Mouse (Mus musculus) liver, embryonic 14.5 days (tissue): ENCODE data around the gene Apba3. TPM values are rescaled to one million over a fixed set of nuclear protein-coding genes. Genes with fewer than 3 reads are reported as not detected.

Experiments
- ATAC-seq: fragments of 200-750 bp; cut with Nextera tagmentation; 2 replicates; pipeline ENCODE4 v1.8.0; 2017; ENCODE audit warnings: moderate number of reproducible peaks, mild to moderate bottlenecking, moderate library complexity; ENCODE audit not compliant: insufficient read depth
- DNase-seq, 3 experiments: peaks; one replicate each; pipeline ENCODE4 v3.0.0-alpha.2; 2012 to 2013; ENCODE audit warnings: low read depth in 3 of 3, low spot score in 3 of 3
- H3K27ac ChIP-seq: fragments of 300-500 bp; sonication (generic); 2 replicates; pipeline ENCODE4 v1.5.1; 2014; ENCODE audit warnings: moderate library complexity, mild to moderate bottlenecking, control low read depth, inconsistent platforms
- H3K27me3 ChIP-seq: fragments of 300-500 bp; sonication (generic); 2 replicates; pipeline ENCODE4 v1.6.1; 2014; ENCODE audit warnings: mild to moderate bottlenecking, low read length, moderate library complexity; ENCODE audit not compliant: control insufficient read depth, insufficient read depth
- H3K36me3 ChIP-seq: fragments of 300-500 bp; sonication (generic); replicated peaks from 2 replicates; pipeline ENCODE4 v1.6.1; 2014; ENCODE audit warnings: low read depth; ENCODE audit not compliant: control insufficient read depth, insufficient read depth
- H3K4me1 ChIP-seq, 2 experiments: fragments of 200-500 bp in 1 of 2; fragments of 300-500 bp in 1 of 2; sonication (generic) in 1 of 2; replicated peaks; 2 replicates each; pipeline ENCODE4 v1.6.1; 2012 to 2014; ENCODE audit warnings: antibody characterized with exemption in 1 of 2, inconsistent platforms in 1 of 2, low read length in 1 of 2; ENCODE audit not compliant: control insufficient read depth in 2 of 2, insufficient read depth in 2 of 2
- H3K4me2 ChIP-seq: fragments of 300-500 bp; sonication (generic); 2 replicates; pipeline ENCODE4 v1.6.1; 2014; ENCODE audit warnings: low read depth, mild to moderate bottlenecking, control low read depth, moderate library complexity
- H3K4me3 ChIP-seq, 2 experiments: fragments of 200-500 bp in 1 of 2; fragments of 300-500 bp in 1 of 2; sonication (generic) in 1 of 2; 2 replicates each; pipeline ENCODE4 v1.5.1; 2012 to 2014; ENCODE audit warnings: low read depth in 2 of 2, low read length in 2 of 2, mild to moderate bottlenecking in 2 of 2, control low read depth in 1 of 2, inconsistent platforms in 1 of 2, moderate library complexity in 1 of 2; ENCODE audit not compliant: insufficient read depth in 1 of 2
- H3K9ac ChIP-seq: fragments of 300-500 bp; sonication (generic); replicated peaks from 2 replicates; pipeline ENCODE4 v1.6.1; 2014; ENCODE audit warnings: mild to moderate bottlenecking, control low read depth, moderate library complexity
- H3K9me3 ChIP-seq: fragments of 300-500 bp; sonication (generic); 2 replicates; pipeline ENCODE4 v1.6.1; 2016; ENCODE audit warnings: low read length, mixed read lengths; ENCODE audit not compliant: control insufficient read depth
- CTCF ChIP-seq: IDR thresholded peaks from 2 replicates; pipeline ENCODE4 v1.5.1; 2016; ENCODE audit warnings: antibody characterized with exemption, low read depth, control low read depth
- EP300 ChIP-seq: IDR thresholded peaks from 2 replicates; pipeline ENCODE4 v1.6.1; 2016; ENCODE audit warnings: antibody characterized with exemption, low read depth
- WGBS: fragments of 180-500 bp; shearing (Covaris S2); extraction: QIAGEN DNeasy Blood & Tissue Kit; methylation state at CpG from one replicate; pipeline ENCODE4 v1.1.7; 2014; ENCODE audit not compliant: insufficient replicate concordance; 5-methylcytosine and 5-hydroxymethylcytosine counted together
- polyA plus RNA-seq, 2 experiments: library from polyadenylated mRNA; depleted of rRNA in 1 of 2; stranded (reverse) in 1 of 2; unstranded in 1 of 2; fragments of >200 nt; fragmentation: Nextera tagmentation in 1 of 2; extraction: Ambion mirVana in 1 of 2; gene quantifications; 2 replicates each; pipeline versions ENCODE4 v1.2.1 to v1.2.3; 2012 to 2014

The Apba3 gene
- polyA plus RNA-seq, 2 experiments, result 14.3 to 15.7 TPM

DNA sequence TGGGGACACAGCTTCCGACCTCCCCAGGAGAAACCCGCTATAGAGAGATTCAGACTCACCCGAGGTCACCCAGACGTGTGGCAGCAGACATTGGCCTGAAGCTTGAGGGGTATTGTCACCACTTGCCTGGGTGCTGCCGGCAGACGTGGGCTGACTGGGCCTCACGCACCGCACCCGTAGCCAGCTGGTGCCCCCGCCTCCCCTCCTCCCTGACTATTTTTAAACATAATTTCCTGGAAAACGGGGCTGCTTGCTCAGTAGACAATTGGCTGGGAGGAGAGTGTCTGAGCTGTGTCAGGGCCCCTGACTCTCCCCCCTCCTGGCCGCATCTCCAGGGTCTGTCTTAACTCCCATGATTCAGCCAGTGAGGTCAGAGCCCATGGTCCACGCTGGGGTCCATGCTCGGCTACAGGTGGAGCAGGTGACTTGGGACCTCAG, 36.0 kb downstream of the Apba3 start:
- Histone ChIP-seq H3K36me3 (peaks cover 6% of the 10 kb centered on the region; the same call in 1 of the 2 replicates), H3K4me1 (peaks cover 19 to 47% of the 10 kb centered on the region in 2 experiments), H3K9ac (peak overlapping the region; percentile 35), H3K27ac (no peak overlapping the region), H3K4me3 (no peak overlapping the region), H3K4me2 (peak overlapping the region; percentile 52), H3K27me3 (no peaks in the 10 kb centered on the region), H3K9me3 (no peaks in the 10 kb centered on the region)
- no peak for DNase-seq
- 13% methylated on average over 14 of the region's 14 CpGs for WGBS
- TF ChIP-seq CTCF (no peak), EP300 (no peak)
- ATAC-seq, result peak; percentile 43; the same call in 1 of the 2 replicates

DNA sequence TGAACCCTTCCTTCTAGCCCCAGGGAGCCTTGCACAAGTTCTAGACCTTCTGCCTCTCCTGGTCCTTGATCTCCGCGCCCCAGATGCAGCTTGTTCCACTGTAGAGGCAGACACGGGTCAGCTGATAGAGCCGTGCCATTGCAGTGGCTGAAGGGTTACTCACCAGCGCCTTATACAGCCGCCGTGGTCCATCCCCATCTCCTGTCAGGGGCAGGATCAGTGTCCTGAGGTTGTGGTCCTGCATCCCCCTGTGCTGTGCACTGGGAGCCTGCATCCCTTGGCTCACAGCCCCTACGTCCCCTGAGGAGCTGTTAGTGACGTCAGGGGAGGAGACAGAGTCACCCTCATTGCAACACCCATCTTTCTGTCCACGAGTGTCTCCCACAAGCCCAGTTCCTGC, 36.5 kb downstream of the Apba3 start:
- Histone ChIP-seq H3K27me3 (no peaks in the 10 kb centered on the region), H3K9me3 (no peaks in the 10 kb centered on the region), H3K27ac (no peak overlapping the region), H3K4me3 (no peak overlapping the region), H3K9ac (peak overlapping the region; percentile 35), H3K4me1 (peaks cover 19 to 45% of the 10 kb centered on the region in 2 experiments), H3K36me3 (peaks cover 6% of the 10 kb centered on the region; the same call in 1 of the 2 replicates), H3K4me2 (peak overlapping the region; percentile 52)
- 37% methylated on average over 10 of the region's 10 CpGs for WGBS
- DNase-seq, result no peak
- ATAC-seq, result no peak
- no peak for TF ChIP-seq EP300
- no peak for TF ChIP-seq CTCF

DNA sequence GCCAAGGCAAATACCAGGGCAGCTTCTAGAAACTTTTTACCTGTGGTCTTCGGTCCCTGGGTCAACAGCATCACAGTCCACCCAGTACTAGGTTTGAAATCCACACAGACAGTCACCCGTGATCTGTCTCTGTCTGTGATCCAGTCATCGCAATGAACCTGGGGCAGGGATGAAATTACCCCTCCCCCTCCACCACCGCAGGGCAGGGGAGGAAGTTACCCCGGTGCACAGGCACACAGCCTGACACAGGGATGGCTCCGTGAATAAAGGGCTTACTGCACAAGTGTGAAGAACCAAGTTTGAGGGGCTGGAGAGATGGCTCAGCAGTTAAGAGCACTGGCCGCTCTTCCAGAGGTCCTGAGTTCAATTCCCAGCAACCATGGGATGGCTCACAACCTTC, 37.0 kb downstream of the Apba3 start:
- WGBS, result 32% methylated on average over 7 of the region's 7 CpGs
- peak overlapping the region; percentile 52; the same call in 1 of the 2 replicates for H3K4me2 ChIP-seq
- peaks cover 6% of the 10 kb centered on the region; the same call in 1 of the 2 replicates for H3K36me3 ChIP-seq
- no peak overlapping the region for H3K9ac ChIP-seq
- H3K4me3 ChIP-seq, result no peak overlapping the region
- no peaks in the 10 kb centered on the region for H3K27me3 ChIP-seq
- no peaks in the 10 kb centered on the region for H3K9me3 ChIP-seq
- DNase-seq (no peak), ATAC-seq (no peak)
- TF ChIP-seq CTCF (no peak), EP300 (no peak)
- no peak overlapping the region for H3K27ac ChIP-seq
- peaks cover 19 to 40% of the 10 kb centered on the region in 2 experiments for H3K4me1 ChIP-seq

DNA sequence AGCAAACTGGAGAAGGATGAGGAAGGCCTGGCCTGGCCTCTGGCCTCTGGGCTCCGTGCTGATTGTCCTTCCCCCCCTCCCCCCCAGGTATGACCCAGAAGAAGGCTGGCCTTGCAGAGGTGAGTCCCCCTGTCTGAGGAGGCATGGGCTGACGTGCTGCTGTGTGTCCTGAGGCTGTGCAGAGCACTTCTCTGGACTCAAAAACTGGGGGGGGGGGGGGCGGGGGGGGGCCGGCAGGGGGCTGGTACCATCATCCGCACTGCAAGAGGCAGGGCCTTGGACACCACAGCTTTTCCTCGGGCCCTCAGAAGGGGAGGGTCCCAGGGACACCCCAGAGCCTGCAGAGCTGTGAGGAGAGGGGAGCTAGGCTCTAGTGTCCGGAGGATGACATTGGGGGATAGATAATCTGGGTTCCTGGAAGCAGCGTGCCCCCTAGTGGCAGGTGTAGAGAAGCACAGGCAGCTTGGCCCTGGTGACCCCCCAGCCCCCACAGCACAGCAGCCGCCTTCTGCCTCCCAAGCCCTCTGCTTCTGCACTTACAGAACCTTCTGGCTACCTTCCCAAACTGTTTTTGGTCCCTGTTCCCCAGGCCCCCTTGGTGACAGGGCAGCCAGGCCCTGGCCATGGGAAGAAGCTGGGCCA, 38.0 kb downstream of the Apba3 start:
- Histone ChIP-seq H3K4me1 (peaks cover 19 to 32% of the 10 kb centered on the region in 2 experiments), H3K4me2 (no peak overlapping the region), H3K36me3 (peaks cover 6% of the 10 kb centered on the region; the same call in 1 of the 2 replicates), H3K4me3 (no peak overlapping the region), H3K9ac (no peak overlapping the region), H3K9me3 (no peaks in the 10 kb centered on the region), H3K27ac (no peak overlapping the region), H3K27me3 (no peaks in the 10 kb centered on the region)
- DNase-seq (no peak), ATAC-seq (peak; percentile 29; the same call in 1 of the 2 replicates)
- 22% methylated on average over 8 of the region's 9 CpGs for WGBS
- no peak for TF ChIP-seq EP300
- TF ChIP-seq CTCF, result peak; percentile 96

DNA sequence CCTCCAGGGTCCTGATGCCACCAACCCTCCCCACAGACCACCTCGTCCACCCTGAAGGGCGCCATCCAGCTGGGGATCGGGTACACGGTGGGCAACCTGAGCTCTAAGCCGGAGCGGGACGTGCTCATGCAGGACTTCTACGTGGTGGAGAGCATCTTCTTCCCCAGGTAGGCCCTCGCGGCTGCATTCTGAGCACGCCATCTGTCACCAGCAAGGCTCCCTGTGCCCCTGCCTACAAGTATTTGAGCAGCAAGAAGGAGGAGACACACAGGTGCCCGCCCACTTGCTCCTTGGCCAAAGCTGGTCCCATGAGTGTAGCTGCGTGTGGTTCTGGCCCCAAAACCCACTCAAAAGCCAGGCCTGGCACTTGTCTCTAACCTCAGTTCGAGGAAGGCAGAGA, 38.9 kb downstream of the Apba3 start:
- ATAC-seq, result no peak
- peaks cover 19 to 25% of the 10 kb centered on the region in 2 experiments for H3K4me1 ChIP-seq
- DNase-seq, result no peak
- 85% methylated on average over 14 of the region's 14 CpGs for WGBS
- no peak overlapping the region for H3K4me2 ChIP-seq
- no peak overlapping the region for H3K27ac ChIP-seq
- H3K9me3 ChIP-seq, result no peaks in the 10 kb centered on the region
- no peaks in the 10 kb centered on the region for H3K27me3 ChIP-seq
- no peak overlapping the region for H3K9ac ChIP-seq
- no peak overlapping the region for H3K4me3 ChIP-seq
- TF ChIP-seq EP300 (no peak), CTCF (no peak)
- peaks cover 9% of the 10 kb centered on the region for H3K36me3 ChIP-seq
